Mouse (Mus musculus): Measurements from ENCODE around the gene Gba. TPM values are rescaled to one million over a fixed set of nuclear protein-coding genes. Genes with fewer than 3 reads are reported as not detected.

Gene Gba
- total RNA-seq, 1 experiment = 69.3 TPM

DNA sequence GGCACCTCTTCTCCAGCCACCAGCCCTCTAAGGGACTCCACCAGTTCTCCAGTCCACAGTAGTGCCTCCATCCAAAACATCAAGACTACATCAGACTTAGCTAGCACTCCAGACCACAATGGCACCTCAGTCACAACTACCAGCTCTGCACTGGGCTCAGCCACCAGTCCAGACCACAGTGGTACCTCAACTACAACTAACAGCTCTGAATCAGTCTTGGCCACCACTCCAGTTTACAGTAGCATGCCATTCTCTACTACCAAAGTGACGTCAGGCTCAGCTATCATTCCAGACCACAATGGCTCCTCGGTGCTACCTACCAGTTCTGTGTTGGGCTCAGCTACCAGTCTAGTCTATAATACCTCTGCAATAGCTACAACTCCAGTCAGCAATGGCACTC lies 27.8 kb downstream of the Gba start:
- no peaks in the 10 kb centered on the region for H3K36me3 ChIP-seq (ENCODE audit: control insufficient read depth, insufficient read depth, low read length, poor library complexity, severe bottlenecking)
- H3K4me1 ChIP-seq (ENCODE audit: control insufficient read depth in 2 of 2, insufficient read depth in 2 of 2, low read length in 2 of 2, poor library complexity in 1 of 2) = peaks cover 9 to 29% of the 10 kb centered on the region in 2 experiments; a peak in 3 of 4 replicates
- DNase-seq (ENCODE audit: low read depth, low spot score) = no peak
- in situ Hi-C loops (cut with MboI; ENCODE audit: low sequenced_read_pairs in 2 of 2, unreplicated experiment in 2 of 2) = no loop called here
- no peak overlapping the region for H3K27ac ChIP-seq (ENCODE audit: insufficient read depth, low read depth, low read length, poor library complexity, severe bottlenecking)
- H3K9ac ChIP-seq (ENCODE audit: insufficient read depth, low read depth, low read length, poor library complexity, severe bottlenecking) = no peak overlapping the region
- no peaks in the 10 kb centered on the region for H3K9me3 ChIP-seq (ENCODE audit: control insufficient read depth, insufficient read depth, low read depth, low read length)
- TF ChIP-seq CHD2 (IDR thresholded peaks at IDR 0.05; ENCODE audit: low read depth, low read length) = no peak
- TF ChIP-seq ZNF384 (IDR thresholded peaks at IDR 0.05; ENCODE audit: low read depth, low read length) = no peak
- TF ChIP-seq MAFK (IDR thresholded peaks at IDR 0.05; ENCODE audit: insufficient read depth, low read depth, low read length) = no peak
- no peak for TF ChIP-seq ZC3H11A (IDR thresholded peaks at IDR 0.05; ENCODE audit: borderline replicate concordance, low read depth, low read length)
- no peak for TF ChIP-seq HCFC1 (IDR thresholded peaks at IDR 0.05; ENCODE audit: borderline replicate concordance, insufficient read depth, low read length)
- H3K4me3 ChIP-seq (ENCODE audit: insufficient read depth in 1 of 2, low read depth in 1 of 2, low read length in 2 of 2, poor library complexity in 1 of 2, severe bottlenecking in 1 of 2) = no peak overlapping the region

DNA sequence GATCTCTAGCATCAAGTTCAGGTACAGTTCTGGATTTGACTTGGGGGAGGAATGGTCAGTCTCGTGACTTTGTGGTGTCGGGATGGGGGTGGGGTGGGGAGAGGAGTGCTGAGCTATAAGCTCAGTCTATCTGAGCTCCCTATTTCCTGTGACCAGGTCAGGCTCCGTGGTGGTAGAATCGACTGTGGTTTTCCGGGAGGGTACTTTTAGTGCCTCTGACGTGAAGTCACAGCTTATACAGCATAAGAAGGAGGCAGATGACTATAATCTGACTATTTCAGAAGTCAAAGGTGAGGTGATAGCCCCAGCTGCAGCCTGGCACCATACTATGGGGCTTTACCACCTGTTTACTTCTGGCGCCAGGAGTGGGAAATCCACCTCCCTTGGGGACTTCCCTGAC lies 28.6 kb downstream of the Gba start:
- Histone ChIP-seq H3K27ac (ENCODE audit: insufficient read depth, low read depth, low read length, poor library complexity, severe bottlenecking) (no peak overlapping the region), H3K9ac (ENCODE audit: insufficient read depth, low read depth, low read length, poor library complexity, severe bottlenecking) (no peak overlapping the region), H3K4me1 (ENCODE audit: control insufficient read depth in 2 of 2, insufficient read depth in 2 of 2, low read length in 2 of 2, poor library complexity in 1 of 2) (peaks cover 8 to 24% of the 10 kb centered on the region in 2 experiments; a peak in 3 of 4 replicates), H3K4me3 (ENCODE audit: insufficient read depth in 1 of 2, low read depth in 1 of 2, low read length in 2 of 2, poor library complexity in 1 of 2, severe bottlenecking in 1 of 2) (no peak overlapping the region), H3K9me3 (ENCODE audit: control insufficient read depth, insufficient read depth, low read depth, low read length) (no peaks in the 10 kb centered on the region), H3K36me3 (ENCODE audit: control insufficient read depth, insufficient read depth, low read length, poor library complexity, severe bottlenecking) (no peaks in the 10 kb centered on the region)
- no peak for DNase-seq (ENCODE audit: low read depth, low spot score)
- no peak for TF ChIP-seq HCFC1 (IDR thresholded peaks at IDR 0.05; ENCODE audit: borderline replicate concordance, insufficient read depth, low read length)
- no peak for TF ChIP-seq CHD2 (IDR thresholded peaks at IDR 0.05; ENCODE audit: low read depth, low read length)
- TF ChIP-seq MAFK (IDR thresholded peaks at IDR 0.05; ENCODE audit: insufficient read depth, low read depth, low read length) = no peak
- TF ChIP-seq ZNF384 (IDR thresholded peaks at IDR 0.05; ENCODE audit: low read depth, low read length) = no peak
- in situ Hi-C loops (cut with MboI; ENCODE audit: low sequenced_read_pairs in 2 of 2, unreplicated experiment in 2 of 2) = no loop called here

DNA sequence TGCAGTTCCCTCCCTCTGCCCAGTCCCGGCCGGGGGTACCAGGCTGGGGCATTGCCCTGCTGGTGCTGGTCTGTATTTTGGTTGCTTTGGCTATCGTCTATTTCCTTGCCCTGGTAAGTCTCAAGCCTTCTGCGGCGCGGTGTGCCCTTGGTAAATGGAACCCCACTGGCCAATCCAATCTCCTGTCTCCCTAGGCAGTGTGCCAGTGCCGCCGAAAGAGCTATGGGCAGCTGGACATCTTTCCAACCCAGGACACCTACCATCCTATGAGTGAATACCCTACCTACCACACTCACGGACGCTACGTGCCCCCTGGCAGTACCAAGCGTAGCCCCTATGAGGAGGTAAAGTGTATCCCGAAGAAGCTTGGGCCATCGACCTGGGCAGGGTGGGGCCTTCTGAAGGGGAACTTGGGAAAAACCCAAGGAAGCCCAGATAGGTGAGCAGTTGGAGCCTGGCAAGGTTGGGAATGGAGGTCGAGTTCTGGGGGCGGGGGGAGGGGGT lies 29.1 kb downstream of the Gba start:
- Histone ChIP-seq H3K27ac (ENCODE audit: insufficient read depth, low read depth, low read length, poor library complexity, severe bottlenecking) (no peak overlapping the region), H3K4me1 (ENCODE audit: control insufficient read depth in 2 of 2, insufficient read depth in 2 of 2, low read length in 2 of 2, poor library complexity in 1 of 2) (peaks cover 8 to 24% of the 10 kb centered on the region in 2 experiments; a peak in 3 of 4 replicates), H3K9me3 (ENCODE audit: control insufficient read depth, insufficient read depth, low read depth, low read length) (no peaks in the 10 kb centered on the region), H3K36me3 (ENCODE audit: control insufficient read depth, insufficient read depth, low read length, poor library complexity, severe bottlenecking) (no peaks in the 10 kb centered on the region), H3K4me3 (ENCODE audit: insufficient read depth in 1 of 2, low read depth in 1 of 2, low read length in 2 of 2, poor library complexity in 1 of 2, severe bottlenecking in 1 of 2) (no peak overlapping the region), H3K9ac (ENCODE audit: insufficient read depth, low read depth, low read length, poor library complexity, severe bottlenecking) (no peak overlapping the region)
- in situ Hi-C loops (cut with MboI; ENCODE audit: low sequenced_read_pairs in 2 of 2, unreplicated experiment in 2 of 2) = no loop called here
- TF ChIP-seq HCFC1 (IDR thresholded peaks at IDR 0.05; ENCODE audit: borderline replicate concordance, insufficient read depth, low read length) = no peak
- no peak for TF ChIP-seq ZNF384 (IDR thresholded peaks at IDR 0.05; ENCODE audit: low read depth, low read length)
- no peak for TF ChIP-seq MAFK (IDR thresholded peaks at IDR 0.05; ENCODE audit: insufficient read depth, low read depth, low read length)
- TF ChIP-seq CHD2 (IDR thresholded peaks at IDR 0.05; ENCODE audit: low read depth, low read length) = no peak
- no peak for TF ChIP-seq ZC3H11A (IDR thresholded peaks at IDR 0.05; ENCODE audit: borderline replicate concordance, low read depth, low read length)
- DNase-seq (ENCODE audit: low read depth, low spot score) = no peak

DNA sequence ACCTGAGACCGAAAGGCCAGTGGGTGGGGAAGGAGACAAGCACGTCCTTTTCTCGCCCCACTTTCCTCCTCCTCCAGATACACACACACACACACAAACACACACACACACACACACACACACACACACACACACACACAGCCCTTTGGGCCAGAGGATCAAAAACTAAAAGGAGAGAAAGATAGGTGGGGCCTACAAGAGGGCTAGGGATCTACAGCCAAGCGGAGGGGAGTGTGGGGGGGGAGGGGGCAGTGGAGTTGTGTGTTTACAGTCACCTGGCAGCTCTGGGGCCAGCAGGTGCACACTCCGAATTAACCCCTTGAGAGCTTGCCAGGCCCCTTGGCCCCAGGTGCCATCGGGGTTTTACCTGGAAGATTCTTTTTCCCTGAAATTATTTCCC lies 29.9 kb downstream of the Gba start:
- H3K4me3 ChIP-seq (ENCODE audit: insufficient read depth in 1 of 2, low read depth in 1 of 2, low read length in 2 of 2, poor library complexity in 1 of 2, severe bottlenecking in 1 of 2) = no peak overlapping the region
- no peak for TF ChIP-seq ZC3H11A (IDR thresholded peaks at IDR 0.05; ENCODE audit: borderline replicate concordance, low read depth, low read length)
- TF ChIP-seq CHD2 (IDR thresholded peaks at IDR 0.05; ENCODE audit: low read depth, low read length) = no peak
- no peak for TF ChIP-seq ZNF384 (IDR thresholded peaks at IDR 0.05; ENCODE audit: low read depth, low read length)
- TF ChIP-seq MAFK (IDR thresholded peaks at IDR 0.05; ENCODE audit: insufficient read depth, low read depth, low read length) = no peak
- no peak for TF ChIP-seq HCFC1 (IDR thresholded peaks at IDR 0.05; ENCODE audit: borderline replicate concordance, insufficient read depth, low read length)
- no peak for DNase-seq (ENCODE audit: low read depth, low spot score)
- no peaks in the 10 kb centered on the region for H3K9me3 ChIP-seq (ENCODE audit: control insufficient read depth, insufficient read depth, low read depth, low read length)
- in situ Hi-C loops (cut with MboI; ENCODE audit: low sequenced_read_pairs in 2 of 2, unreplicated experiment in 2 of 2) = no loop called here
- H3K9ac ChIP-seq (ENCODE audit: insufficient read depth, low read depth, low read length, poor library complexity, severe bottlenecking) = no peak overlapping the region
- H3K36me3 ChIP-seq (ENCODE audit: control insufficient read depth, insufficient read depth, low read length, poor library complexity, severe bottlenecking) = peaks cover 3% of the 10 kb centered on the region; the same call in 1 of the 2 replicates
- no peak overlapping the region for H3K27ac ChIP-seq (ENCODE audit: insufficient read depth, low read depth, low read length, poor library complexity, severe bottlenecking)
- H3K4me1 ChIP-seq (ENCODE audit: control insufficient read depth in 2 of 2, insufficient read depth in 2 of 2, low read length in 2 of 2, poor library complexity in 1 of 2) = peaks cover 8 to 23% of the 10 kb centered on the region in 2 experiments; a peak in 3 of 4 replicates

Measured in ES-E14 (cell line).